Mouse (Mus musculus) liver, adult (tissue): ENCODE results near the gene Sprr4.

Experiments used
- GATA4 ChIP-seq: IDR thresholded peaks from 2 replicates; pipeline ENCODE4 v1.6.1; 2014; ENCODE audit warnings: mild to moderate bottlenecking, low read length; ENCODE audit not compliant: insufficient replicate concordance

The Sprr4 gene

GRCm38 (mm10) chr3:92500393-92500792 is at the start of gene Sprr4:
Sprr4 (minus strand) TSS chr3:92500493.
- no peak for TF ChIP-seq GATA4

- TF ChIP-seq GATA4 = no peak
These were observed 34.1 kb upstream of the Sprr4 start, which contains the start of gene 2310046K23Rik for GRCm38 (mm10) chr3:92534411-92534810. 2310046K23Rik (minus strand) TSS chr3:92534511.

- TF ChIP-seq GATA4 = no peak
These were observed 12.0 kb upstream of the Sprr4 start for GRCm38 (mm10) chr3:92512325-92512724.

- no peak for TF ChIP-seq GATA4
These were observed 10.5 kb upstream of the Sprr4 start for GRCm38 (mm10) chr3:92510786-92511185.

GRCm38 (mm10) chr3:92508185-92508584 is 7.9 kb upstream of the Sprr4 start:
- no peak for TF ChIP-seq GATA4

GRCm38 (mm10) chr3:92503528-92503927 is 3.2 kb upstream of the Sprr4 start:
- no peak for TF ChIP-seq GATA4

- no peak for TF ChIP-seq GATA4
These were observed 14.0 kb downstream of the Sprr4 start for GRCm38 (mm10) chr3:92486307-92486706.

GRCm38 (mm10) chr3:92485863-92486262 is 14.4 kb downstream of the Sprr4 start, which contains the start of gene Sprr1a:
Sprr1a (minus strand) TSS chr3:92485895.
- no peak for TF ChIP-seq GATA4

GRCm38 (mm10) chr3:92470111-92470510 is 30.2 kb downstream of the Sprr4 start:
- no peak for TF ChIP-seq GATA4

- TF ChIP-seq GATA4 = no peak
These were observed 32.9 kb downstream of the Sprr4 start for GRCm38 (mm10) chr3:92467424-92467823.

- no peak for TF ChIP-seq GATA4
These were observed 33.7 kb downstream of the Sprr4 start for GRCm38 (mm10) chr3:92466576-92466975.

- TF ChIP-seq GATA4 = no peak
These were observed 41.7 kb downstream of the Sprr4 start, which contains the start of gene Sprr3 for GRCm38 (mm10) chr3:92458620-92459019. Sprr3 (minus strand) TSS chr3:92458720.

- no peak for TF ChIP-seq GATA4
These were observed 45.1 kb downstream of the Sprr4 start for GRCm38 (mm10) chr3:92455151-92455550.
